Mouse (Mus musculus): Measurements from ENCODE around the gene Tmco5. TPM values are rescaled to one million over a fixed set of nuclear protein-coding genes. Genes with fewer than 3 reads are reported as not detected.

Tmco5 gene
- total RNA-seq (2021): not detected

DNA sequence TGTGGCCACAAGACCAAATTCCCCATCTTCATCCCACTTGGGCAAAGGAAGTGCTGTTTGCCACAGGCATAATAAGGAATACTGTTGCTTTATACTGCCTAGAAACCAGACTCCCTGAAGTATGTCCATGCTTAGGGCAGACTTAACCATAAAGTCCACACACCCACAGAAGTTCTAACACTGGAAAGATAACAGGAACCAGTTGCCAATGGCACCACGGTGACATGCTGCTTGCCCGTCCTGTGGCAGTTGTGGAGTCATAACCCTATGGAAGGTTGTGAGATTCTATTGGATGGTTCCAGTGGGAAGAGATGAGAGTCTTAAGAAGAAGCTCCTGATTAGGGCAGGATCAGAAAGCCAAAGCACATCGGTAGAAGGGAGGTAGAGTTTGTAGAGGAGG is at the start of gene Tmco5:
TSS of gene Tmco5 (plus strand) at position 301 of the 400 bp plus-strand sequence.
- DNase-seq: no peak

DNA sequence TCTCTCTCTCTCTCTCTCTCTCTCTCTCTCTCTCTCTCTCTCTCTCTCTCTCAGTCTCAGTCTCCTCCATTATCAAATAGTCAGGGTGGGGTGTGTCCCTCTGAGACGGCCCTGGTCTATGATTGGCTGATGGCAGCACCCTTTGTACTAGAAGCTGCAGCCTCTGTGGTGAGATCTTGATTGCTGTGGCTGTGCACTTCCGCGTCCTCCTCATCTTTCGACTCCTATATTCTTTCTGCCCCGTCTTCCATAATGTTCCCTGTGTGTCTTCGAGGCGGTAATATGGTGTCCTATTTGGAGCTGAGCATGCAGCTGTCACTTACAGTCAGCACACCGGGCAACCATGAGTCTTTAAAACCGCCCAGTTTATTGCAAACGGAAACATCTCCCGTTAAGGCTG is 46.6 kb upstream of the Tmco5 start:
- DNase-seq: no peak

DNA sequence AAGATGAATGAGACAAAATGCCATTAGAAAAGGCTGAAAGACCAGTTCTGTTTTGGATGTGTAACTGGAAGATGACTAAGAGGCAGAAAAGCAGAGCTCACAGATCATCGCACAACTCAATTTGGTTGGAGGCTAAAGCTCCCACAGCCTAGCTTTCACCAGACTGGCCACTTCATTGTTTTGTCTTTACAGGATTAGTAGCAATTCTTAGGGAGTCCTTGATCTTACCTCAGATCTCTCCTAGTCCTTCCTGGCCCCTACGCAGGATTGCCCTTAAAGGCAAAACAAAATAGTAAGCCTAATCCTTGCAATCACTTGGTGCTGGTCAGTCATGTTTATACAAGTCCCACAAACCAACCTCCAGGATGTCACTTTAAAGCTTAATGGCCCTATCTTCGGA is 40.7 kb upstream of the Tmco5 start:
- DNase-seq: no peak

DNA sequence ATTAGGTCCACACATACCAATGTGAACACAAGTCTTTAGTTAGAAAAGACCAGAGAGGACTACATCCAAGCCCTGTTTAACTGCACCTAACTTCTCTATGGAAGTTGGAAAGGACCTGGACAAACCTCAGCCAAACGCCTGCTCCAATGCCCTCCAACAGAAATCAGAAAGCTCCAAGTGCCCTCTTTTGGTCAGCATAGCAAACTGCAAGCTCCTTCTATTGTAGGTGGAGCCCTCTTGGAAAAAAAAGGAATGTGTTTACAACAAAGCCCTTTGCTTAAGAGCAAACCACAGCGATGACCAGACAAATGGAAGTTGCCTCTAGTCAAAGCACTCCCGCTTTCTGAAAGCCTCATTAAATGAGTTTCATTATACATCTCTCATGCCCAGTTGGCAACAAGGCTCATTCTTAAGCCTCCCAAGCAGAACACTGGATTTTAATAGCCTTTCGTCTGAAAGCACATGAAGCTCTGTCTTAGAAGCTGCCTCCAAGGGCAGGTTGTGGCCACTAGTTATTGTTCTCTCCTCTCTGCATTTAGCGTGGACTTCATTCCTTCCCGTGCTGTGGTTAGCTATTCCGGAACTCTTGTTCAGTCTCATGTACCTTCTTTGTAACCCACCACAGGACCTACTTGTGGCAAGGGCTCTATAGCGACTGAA is 39.8 kb upstream of the Tmco5 start:
- peak; percentile 46 for DNase-seq

DNA sequence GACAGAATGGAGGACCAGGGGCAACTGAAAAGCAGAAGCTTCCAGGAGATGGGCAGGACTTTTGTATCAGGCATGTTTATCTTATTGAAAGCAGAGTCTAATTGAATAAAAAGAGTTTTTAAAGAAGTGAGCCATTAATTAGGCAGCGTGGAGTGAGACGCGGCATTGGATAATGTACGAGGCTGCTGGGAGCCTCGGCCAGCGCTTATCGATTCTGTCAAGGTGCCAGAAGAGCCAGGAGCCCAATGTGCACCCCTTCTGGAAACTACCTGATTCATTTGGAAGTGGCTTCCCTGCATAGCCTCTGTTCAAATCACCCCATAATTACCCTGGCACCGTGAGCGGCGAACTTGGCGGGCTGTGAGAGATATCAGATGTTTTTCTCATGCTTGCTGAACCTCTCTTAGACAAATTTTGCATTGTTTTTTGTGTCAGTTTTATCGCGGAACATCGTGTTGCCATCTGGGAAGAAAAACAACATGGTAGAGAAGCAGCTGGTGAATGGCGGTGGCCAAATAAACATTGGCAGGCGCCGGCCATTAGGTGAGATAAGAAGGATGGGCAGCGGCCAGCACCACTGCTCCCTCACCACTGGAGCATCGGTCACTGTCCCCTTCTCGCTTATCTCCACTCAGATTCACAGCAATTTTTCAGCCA is 28.4 kb upstream of the Tmco5 start:
- no peak for DNase-seq

DNA sequence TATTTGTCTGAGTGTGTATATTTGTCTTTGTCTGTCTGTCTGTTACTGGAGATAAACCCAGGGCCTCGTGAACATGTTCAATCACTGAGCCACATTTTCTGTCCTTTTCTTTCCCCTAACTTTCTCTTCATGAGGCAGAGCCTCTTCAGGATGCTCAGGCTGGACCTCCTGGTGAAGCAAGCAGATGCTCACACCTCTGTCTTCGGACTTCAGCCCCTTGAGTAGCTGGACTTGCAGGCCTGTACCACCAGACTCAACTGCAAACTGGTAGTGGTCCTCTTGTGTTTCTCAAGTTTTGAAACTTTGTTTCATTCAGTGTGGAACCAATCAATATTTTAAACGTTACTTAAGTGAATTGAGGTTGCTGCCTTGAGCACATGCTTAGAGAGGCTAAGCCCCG is 27.1 kb upstream of the Tmco5 start:
- no peak for DNase-seq

DNA sequence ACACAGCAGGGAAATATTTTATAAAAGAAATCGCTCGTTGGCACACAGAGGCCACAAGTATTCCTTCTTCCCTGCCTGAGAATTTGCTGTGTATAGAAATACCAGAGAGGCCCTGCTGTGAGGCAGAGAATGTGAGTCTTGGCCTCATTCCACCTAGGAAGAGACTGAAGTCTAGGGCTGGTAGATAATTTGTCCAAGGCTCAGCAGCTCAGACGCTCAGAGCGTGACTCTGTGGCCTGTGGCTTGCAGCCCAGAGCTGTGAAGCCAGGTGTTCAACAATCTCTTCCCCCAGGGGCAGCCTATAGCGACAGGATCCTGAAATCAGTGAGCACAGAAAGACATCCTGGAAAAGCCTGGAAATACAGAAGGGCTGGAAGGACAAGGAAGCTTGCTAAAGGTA is 26.2 kb upstream of the Tmco5 start:
- no peak for DNase-seq

DNA sequence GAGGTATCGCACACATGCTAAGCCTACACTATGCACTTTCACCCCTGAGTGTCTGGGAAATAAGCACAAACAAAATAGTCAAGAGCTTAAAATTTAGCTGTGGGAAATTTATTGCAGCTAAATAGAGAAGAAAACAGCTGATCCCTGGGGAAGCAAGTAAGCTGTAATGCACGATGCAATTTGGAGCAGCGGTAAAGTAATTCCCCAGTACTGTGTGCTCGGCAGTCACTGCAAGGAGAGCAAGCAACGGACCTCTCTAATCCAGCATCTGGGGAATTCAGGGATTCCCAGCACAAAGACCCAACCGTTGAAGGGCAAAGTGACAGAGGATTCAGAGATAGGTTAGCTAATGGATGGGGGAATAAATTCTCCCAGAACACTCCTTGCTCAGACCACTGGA is 19.8 kb upstream of the Tmco5 start:
- DNase-seq: no peak

DNA sequence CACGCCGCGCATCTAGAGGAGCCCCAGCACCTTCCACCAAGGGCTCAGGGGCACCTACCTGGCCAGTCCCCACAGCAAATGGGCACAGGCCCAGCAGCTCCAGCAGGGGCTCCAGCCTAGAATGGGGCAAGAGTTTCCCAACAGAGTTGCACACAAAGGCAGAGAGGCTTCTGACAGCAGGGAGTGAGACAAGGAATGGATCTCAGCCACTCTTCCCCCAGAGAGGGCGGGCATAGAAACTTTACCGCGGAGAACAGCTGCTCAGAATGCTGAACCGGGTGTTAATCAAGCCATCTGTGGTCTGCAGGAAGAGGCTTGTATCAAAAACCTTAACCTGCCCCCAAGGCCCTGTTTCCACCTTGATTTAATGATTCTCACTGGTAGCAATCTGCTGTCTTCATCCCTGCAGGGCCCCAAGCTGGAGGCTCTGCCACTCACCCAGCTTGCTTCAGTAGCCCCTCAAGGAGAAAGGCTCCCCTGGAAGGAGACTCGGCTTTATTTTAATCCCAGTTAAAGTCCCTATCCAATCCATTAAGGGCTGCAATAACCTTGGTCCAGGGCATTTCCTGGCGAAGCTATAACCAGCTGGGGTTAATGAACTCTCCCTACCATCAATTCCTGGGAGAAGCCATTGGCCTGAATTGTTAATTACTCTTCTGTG is 1.4 kb upstream of the Tmco5 start:
- no peak for DNase-seq

DNA sequence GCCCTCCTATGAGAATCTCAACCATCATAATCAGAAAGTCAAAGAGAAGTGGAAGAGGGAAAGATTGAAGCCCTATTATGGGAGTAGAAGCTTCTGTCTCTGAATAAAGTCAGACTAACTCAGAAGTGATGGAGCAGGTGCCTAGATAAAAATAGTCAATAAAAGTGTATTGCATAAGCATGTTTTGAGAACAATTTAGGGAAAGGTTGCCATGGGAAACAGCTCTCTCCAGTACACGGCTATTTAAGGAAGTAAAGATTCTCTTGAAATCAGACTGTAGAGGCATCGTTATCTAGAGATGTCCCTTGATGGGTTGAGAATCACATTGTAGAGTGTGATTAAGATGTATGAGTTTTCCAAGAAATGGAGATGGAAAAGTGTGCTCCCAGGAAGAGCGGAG is 1.2 kb downstream of the Tmco5 start:
- DNase-seq: no peak

DNA sequence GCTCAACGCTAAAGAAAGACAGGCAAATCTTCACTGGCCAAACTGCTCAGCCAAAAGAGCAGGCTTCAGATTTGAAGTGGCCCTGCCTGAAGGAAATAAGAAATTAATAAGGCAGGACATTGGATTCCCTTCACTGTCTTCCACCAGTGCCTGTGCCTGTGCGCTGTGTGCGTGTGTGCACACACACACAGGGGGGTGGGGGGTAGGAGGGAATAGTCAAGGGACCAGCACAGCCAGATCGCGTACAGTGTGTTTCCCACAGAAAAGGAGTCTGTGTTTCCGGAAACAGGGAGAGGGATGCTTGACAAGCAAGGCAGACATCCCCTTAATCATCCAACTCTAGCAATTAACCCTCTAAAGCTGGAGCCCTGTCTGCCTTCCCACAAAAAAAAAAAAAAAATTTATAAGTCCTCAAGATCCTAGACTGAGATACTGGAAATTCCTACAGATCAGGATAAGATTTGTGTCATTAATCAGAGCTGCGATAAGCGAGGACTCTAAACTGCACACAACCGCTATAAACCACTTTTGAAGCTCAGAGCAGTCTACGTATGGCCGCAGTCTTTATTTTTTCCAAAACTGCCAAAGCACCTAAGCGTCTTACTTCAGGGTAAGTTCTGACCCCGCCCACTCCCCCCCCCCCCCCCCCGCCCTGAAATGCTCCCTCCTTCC is 15.0 kb downstream of the Tmco5 start:
- DNase-seq: no peak

DNA sequence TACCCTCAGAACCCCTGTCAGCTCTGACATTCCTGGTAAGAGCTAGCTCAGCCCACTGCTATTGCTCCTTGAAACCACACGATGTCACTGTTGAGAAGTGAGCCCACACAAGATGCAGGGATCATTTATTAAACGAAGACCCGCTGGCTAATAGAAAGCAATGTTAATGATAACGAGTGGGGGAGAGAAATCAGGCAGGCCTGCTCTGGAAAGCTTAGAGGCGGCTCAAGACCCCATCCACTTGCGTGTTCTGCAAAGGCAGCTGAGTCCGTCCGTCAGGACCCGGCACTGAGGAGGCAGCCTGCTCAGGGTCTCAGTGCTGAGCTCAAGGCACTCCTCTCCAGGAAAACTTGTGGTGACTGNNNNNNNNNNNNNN is 15.5 kb downstream of the Tmco5 start:
- DNase-seq: peak; percentile 46

DNA sequence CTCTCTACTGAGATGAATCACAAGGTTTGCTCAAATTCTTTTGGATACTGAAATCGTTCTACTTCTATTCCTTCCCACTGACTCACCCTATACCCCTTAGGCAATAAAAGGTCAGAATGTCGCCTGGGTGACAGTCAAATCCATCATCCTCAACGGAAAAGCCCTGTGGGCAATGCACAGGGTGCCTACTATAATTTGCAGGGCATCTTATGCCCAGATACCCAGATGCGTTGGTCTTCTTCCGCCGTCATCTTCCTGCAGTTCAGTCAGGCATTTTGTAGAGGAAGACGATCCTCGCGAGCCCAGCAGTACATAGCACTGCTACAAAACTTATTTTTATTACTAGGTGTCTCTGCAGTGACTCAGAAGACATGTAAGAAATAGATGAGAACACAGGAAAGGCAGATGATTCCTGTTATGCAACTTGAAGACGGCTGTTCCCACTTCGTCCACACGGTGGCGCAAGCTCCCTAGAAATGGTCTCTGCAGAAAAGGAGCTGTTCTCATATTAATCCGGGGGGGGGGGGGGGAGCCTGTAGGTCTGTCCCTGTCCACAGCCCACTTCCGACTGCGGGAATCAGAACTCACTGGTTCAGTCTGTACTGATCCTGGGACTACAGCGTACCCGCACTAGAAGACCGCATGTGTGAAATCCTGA is 21.3 kb downstream of the Tmco5 start:
- DNase-seq: peak; percentile 92

DNA sequence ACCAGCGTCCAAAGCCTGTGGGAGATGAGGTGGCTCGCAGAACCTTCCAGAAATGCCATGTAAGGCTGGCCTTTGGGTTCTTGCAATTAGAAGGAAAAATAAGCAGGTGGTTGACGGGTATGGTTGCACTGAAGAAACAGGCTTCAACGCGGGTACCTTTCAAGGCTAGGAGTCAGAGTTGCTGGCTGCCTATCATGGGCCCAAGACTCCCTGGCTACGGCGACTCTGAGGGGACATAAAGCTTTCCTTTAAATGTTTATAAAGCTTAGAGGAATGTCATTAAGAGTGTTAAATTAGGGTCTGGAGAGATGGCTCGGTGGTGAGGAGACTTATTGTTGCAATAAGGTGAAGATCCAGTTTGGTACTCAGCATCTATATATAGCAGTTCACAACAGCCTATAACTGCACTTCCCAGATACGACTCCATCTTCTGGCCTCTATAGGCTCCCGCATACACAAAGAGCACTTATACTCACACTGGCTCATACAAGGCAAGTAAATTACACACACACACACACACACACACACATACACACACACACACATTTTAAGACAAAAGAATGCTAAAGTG is 21.9 kb downstream of the Tmco5 start:
- DNase-seq: no peak

DNA sequence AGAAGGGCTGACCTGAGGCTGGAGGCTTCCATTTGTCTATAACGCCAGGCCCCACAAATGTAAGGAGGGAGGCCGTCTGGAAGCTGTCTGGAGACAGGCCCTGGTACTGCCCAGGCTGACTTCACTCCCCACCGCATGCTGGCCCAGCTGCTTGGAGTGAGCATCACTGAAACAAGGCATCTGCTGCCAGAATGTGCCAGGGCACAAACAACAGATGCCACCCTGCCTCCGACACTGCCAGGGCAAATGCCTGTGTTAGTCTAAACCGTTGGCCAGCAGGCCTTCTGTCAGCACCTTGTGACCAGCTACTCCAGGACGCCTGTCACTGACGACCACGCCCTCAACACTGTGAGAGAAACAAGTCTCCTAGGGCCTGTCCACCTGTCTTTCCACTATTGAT is 29.8 kb downstream of the Tmco5 start:
- DNase-seq: no peak

DNA sequence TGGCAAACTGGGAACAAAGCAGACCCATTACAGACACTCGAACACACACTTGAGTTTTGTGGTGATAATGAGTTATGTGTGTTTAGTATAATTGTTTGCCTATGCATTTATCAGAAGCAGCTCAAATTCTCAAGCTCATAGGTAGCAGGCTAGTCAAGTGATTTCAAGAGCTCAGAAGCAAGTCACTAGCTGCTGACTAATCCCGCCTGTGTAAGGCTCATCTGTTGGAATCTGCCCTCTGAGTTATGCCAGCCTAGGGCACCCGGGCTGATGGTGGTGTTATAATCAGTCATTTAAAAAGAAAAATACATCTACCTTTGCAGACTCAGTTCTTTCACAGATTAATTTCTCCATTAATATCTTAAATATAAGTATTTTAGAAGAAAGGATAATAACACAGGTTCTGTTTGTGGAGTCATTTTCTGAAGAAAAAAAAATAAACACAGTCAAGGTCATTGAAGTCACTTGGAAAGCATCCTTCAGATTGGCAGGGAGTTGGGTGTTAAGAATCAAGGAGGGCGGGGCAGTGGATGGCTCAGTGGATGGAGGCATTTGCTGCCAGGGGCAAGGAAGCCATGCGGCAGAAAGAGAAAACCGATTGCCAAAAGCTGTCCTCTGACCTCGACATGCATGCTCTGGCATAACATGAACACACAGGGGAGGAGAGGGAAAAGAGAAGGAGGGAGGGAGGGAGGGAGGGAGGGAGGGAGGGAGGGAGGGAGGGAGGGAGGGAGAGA is 34.0 kb downstream of the Tmco5 start:
- DNase-seq: no peak

DNA sequence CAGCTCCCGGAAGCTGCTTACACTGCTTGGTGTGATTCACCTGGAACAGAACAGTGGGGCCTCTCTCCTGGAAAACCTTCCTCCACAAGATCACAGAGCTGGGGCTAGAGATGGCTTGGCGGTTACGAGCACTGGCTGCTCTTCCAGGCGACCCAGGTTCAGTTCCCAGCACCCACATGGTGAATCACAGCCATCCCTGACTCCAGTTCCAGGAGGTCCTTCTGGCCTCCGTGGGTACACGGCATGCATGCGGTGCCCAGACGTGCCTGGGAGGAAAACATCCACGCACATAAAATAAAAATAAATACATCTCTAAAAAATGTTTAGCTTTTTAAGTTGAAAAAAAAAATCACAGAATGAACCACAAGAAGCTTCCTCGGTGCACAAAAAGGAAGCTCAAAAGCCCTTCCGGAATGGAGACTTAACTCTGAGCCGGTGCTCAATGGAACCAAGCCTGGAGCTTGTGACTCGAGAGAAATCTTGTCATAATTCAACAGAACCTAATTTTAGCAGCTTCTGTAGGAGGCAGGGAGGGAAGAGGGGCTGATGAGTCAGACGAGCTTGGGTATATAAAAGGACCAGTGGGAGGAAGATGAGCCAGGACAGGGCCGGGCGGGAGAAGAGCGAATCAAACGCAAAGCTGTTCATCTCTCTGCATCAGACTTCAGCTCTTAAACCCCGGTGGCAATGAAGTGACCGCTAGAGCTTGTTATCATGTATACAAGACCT is 35.4 kb downstream of the Tmco5 start:
- DNase-seq: peak; percentile 14

DNA sequence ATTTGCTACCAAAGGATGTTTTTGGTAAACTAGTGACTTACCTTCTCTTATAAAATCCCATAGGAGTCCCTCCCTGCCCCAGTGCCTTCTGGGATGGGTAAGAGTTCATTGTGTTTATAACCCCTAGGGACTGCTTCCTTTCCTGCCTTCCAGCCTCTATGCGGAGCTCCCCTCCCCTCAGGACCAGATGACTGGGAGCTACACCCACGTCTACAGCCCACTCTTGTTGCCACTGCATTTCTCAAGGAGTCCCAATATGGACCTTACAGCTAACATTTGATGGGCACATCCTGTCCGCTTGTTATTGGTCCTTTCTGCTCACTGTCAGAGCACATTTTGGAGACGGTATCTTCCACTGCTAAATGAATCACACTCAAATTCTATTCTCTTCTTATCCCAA is 36.1 kb downstream of the Tmco5 start:
- DNase-seq: no peak

DNA sequence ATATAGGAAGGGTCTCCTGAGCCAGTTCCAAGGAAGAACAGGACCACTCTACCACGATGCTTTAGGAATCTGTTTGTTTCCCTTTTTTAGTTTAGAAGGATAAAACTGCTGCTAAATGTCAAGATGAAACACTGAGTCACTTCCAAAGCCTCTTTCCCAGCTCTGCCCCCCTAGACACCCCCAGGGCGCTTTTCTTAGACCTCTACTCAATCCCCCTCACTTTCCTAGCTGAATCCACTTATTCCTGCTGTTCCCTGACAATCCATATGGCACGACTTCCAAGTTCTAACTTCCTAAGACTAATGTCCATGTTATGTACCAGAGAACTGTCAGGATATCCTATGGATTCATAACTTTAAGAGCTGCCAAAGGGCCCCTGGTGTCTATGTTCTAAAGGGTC is 40.1 kb downstream of the Tmco5 start:
- no peak for DNase-seq

DNA sequence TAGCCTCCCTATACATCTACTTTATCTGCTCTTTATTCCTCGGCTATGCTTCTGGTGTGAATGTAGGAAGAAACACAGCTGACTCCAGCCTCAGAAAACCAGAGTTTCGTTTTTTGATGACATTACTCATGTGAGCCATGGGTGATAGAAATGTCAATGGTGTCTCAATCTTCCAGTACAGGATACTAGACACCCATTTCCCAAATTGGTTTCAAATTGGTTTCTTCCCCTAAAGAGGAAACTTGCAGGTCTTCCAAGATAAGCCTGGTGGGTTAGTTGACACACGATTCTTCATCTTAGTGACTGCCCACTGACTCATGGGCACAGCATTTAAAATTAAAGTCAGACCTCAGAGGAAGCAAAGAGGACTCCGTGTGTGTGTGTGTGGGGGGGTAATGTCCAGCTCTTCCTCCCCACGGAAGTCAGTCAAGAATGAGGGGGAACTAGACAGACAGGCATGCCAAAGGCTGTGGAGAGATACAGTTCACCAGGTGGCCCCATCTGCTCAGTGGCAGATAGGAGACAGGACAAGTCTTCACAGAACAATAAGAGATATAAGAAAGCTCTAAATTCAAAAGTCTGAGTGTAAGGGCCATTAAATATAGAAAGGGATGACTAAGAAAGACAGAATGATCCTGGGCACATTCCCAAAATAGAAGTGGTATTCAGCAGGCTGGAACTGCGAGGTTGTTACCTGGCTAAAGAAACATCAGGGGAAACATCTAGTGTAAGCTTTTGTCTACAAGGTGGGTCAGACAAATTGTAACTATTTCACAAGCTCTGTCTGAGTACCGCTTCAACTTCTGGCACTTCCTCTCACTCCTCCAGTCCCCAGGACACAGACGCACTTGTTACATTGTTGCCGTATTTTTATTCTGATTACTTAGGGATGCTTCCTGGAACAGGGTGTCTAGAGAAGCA is 44.3 kb downstream of the Tmco5 start:
- DNase-seq: peak; percentile 11
